Mouse (Mus musculus): ENCODE results near the gene Ptk7. TPM values are rescaled to one million over a fixed set of nuclear protein-coding genes. Genes with fewer than 3 reads are reported as not detected.

Ptk7 gene
- total and polyA plus RNA-seq, 2 experiments from 2014 or later: 19.7 to 56.6 TPM

DNA sequence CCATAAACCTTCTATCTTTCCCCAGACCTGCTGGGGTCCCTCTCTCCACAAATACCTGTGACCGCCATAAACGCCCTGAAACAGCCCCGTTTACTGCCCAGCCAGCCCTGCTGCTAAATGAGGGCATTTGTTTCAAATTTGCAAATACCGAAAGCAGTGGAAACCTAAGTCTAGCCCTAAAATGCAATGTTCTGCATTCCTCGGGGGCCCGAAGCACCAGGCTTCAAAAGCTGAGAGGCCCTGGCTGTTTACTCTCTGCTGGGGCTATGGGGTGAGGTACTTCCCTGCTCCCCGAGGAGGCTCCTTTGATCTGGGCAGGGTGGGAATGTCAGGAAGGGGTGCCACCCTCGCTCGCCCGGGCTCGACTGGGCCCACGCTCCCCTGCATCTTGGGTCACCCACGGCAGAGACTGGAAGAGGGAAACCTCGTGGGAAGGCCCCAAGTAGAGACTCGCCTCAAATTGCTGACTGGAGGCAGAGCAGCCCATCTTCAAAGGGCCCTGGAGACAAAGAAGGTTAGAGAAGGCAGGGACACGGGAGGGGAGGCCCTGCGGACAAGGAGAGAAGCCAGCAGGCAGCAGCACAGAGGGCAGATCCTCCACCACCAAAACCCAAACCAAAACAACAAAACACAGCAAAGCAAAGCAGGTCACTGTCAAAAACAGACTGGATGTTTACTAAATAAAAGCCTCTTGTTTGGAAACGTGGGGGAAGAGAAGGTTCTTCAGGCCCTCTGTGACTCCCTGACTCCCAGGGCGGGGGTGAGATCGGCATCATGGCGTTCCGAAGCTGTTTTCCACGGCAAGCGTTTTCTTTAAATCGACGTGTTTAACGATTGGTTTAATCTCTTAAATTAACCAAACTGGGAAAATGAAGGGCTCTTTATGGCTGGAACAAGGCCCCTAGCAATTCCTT is 10.3 kb downstream of the Ptk7 start:
- Histone ChIP-seq H3K36me3 (ENCODE audit: insufficient read depth) (no peaks in the 10 kb centered on the region), H3K27ac (ENCODE audit: low read depth, low read length) (peak overlapping the region; percentile 64; the same call in 1 of the 2 replicates), H3K9me3 (ENCODE audit: low read length) (no peaks in the 10 kb centered on the region), H3K27me3 (ENCODE audit: insufficient read depth, low read length) (no peaks in the 10 kb centered on the region), H3K4me1 (ENCODE audit: insufficient read depth) (peaks cover 36% of the 10 kb centered on the region), H3K4me3 (ENCODE audit: low read depth, low read length) (no peak overlapping the region), H3K4me2 (ENCODE audit: low read depth) (peak overlapping the region; percentile 16; the same call in 1 of the 2 replicates), H3K9ac (peak overlapping the region; percentile 39)
- ATAC-seq: peak; percentile 23; the same call in 1 of the 2 replicates
- WGBS: 12% methylated on average over 27 of the region's 27 CpGs
- TF ChIP-seq CTCF (IDR thresholded peaks at IDR 0.05; ENCODE audit: low read depth): no peak
- no peak for DNase-seq

DNA sequence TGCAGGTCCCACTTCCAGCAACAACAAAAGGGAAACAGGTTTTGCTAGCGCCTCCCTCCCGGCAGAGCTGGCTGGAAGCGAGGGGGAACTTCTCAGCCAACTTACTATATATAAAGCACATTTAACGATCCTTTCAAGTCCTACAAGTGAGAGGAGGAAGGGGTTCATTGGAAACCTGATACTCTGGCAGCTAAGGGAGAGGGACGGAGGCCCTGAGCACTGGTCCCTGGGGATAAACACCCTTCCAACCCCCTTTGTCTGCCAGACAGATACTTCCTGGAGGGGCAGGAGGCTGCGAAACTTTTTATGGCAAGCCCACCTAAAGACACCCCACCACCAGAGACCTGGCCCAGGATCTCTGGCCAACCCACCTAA is 10.9 kb downstream of the Ptk7 start:
- Histone ChIP-seq H3K4me3 (ENCODE audit: low read depth, low read length) (no peak overlapping the region), H3K9me3 (ENCODE audit: low read length) (no peaks in the 10 kb centered on the region), H3K9ac (peak overlapping the region; percentile 39; the same call in 1 of the 2 replicates), H3K4me1 (ENCODE audit: insufficient read depth) (peaks cover 30% of the 10 kb centered on the region), H3K27ac (ENCODE audit: low read depth, low read length) (peak overlapping the region; percentile 64; the same call in 1 of the 2 replicates), H3K27me3 (ENCODE audit: insufficient read depth, low read length) (no peaks in the 10 kb centered on the region), H3K36me3 (ENCODE audit: insufficient read depth) (no peaks in the 10 kb centered on the region), H3K4me2 (ENCODE audit: low read depth) (peak overlapping the region; percentile 16; the same call in 1 of the 2 replicates)
- no peak for TF ChIP-seq CTCF (IDR thresholded peaks at IDR 0.05; ENCODE audit: low read depth)
- ATAC-seq (no peak), DNase-seq (no peak)
- 12% methylated on average over 6 of the region's 6 CpGs for WGBS

DNA sequence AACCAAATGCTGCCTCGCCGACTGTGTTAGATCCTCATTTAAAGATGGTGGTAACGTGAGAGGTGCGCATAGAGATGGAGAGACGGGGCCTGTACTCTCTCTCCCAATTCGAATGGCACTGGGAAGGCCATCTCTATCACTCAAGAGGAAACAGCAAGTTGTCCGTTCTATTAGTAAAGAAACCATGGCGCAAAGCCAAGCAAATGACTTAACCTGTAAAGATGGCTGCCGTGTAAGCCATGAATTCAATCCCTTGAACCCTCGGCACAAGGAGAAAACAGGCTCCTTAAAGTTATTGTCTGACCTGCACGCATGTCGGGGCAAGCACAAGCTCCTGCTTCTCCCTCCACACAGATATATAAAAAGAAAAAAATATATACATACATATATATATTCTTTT is 11.5 kb downstream of the Ptk7 start:
- H3K4me1 ChIP-seq (ENCODE audit: insufficient read depth): peaks cover 30% of the 10 kb centered on the region

DNA sequence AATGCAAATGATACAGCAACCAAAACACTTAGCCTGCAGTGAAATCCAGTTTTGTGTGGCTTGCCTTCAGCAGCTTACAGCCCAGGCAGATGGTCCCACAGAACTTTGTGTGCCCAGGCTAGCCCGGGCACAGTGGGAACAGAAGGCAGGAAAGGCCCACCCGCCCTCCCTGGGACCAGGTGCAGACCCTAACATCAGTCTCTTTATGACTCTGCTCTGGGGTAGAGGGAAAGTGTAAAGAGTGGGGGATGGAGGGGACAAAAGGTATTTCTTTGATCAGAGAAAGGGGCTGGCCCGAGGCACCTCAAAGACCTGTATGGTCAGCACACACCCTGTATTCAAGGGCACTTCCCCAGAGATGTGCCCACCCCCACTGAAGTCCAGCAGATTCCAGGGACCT is 16.1 kb downstream of the Ptk7 start:
- no peak overlapping the region for H3K4me2 ChIP-seq (ENCODE audit: low read depth)

More for the DNA sequence above, 11.5 kb downstream of the Ptk7 start:
- Histone ChIP-seq H3K36me3 (ENCODE audit: insufficient read depth) (no peaks in the 10 kb centered on the region), H3K27me3 (ENCODE audit: insufficient read depth, low read length) (no peaks in the 10 kb centered on the region), H3K9ac (no peak overlapping the region), H3K9me3 (ENCODE audit: low read length) (no peaks in the 10 kb centered on the region), H3K27ac (ENCODE audit: low read depth, low read length) (no peak overlapping the region), H3K4me3 (ENCODE audit: low read depth, low read length) (no peak overlapping the region), H3K4me2 (ENCODE audit: low read depth) (peak overlapping the region; percentile 16; the same call in 1 of the 2 replicates)
- 57% methylated on average over 12 of the region's 12 CpGs for WGBS
- no peak for TF ChIP-seq CTCF (IDR thresholded peaks at IDR 0.05; ENCODE audit: low read depth)
- ATAC-seq (no peak), DNase-seq (no peak)

DNA sequence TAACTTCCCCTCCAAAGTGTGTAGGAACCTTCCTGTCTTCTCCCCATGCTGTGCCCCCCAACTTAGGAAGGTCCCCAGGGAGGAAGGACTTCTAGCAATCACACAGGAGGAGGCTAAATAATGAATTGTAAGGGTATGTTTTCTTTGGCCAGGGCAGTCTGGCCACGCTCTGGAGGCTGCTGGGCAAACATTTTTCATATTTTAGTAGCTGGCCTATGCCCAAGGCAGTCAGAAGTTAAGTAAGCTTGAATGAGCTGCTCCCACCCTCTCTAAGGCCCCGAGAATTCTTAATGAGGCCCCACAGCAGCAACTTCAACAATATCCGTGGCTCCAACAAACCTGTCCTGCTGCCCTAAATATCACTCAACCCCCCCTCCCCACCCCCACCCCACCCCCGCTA is 16.5 kb downstream of the Ptk7 start:
- H3K36me3 ChIP-seq (ENCODE audit: insufficient read depth): peaks cover 2% of the 10 kb centered on the region; the same call in 1 of the 2 replicates
- no peak for DNase-seq
- H3K4me1 ChIP-seq (ENCODE audit: insufficient read depth): peaks cover 2% of the 10 kb centered on the region
- H3K27me3 ChIP-seq (ENCODE audit: insufficient read depth, low read length): no peaks in the 10 kb centered on the region
- H3K27ac ChIP-seq (ENCODE audit: low read depth, low read length): no peak overlapping the region
- no peak for ATAC-seq
- no peaks in the 10 kb centered on the region for H3K9me3 ChIP-seq (ENCODE audit: low read length)
- H3K4me2 ChIP-seq (ENCODE audit: low read depth): no peak overlapping the region
- TF ChIP-seq CTCF (IDR thresholded peaks at IDR 0.05; ENCODE audit: low read depth): no peak
- no peak overlapping the region for H3K4me3 ChIP-seq (ENCODE audit: low read depth, low read length)
- WGBS: 14% methylated on average over 4 of the region's 4 CpGs
- no peak overlapping the region for H3K9ac ChIP-seq

More for the DNA sequence above, 16.1 kb downstream of the Ptk7 start:
- Histone ChIP-seq H3K27me3 (ENCODE audit: insufficient read depth, low read length) (no peaks in the 10 kb centered on the region), H3K27ac (ENCODE audit: low read depth, low read length) (no peak overlapping the region), H3K4me1 (ENCODE audit: insufficient read depth) (peaks cover 6% of the 10 kb centered on the region), H3K9me3 (ENCODE audit: low read length) (no peaks in the 10 kb centered on the region), H3K9ac (no peak overlapping the region), H3K36me3 (ENCODE audit: insufficient read depth) (peaks cover 2% of the 10 kb centered on the region; the same call in 1 of the 2 replicates), H3K4me3 (ENCODE audit: low read depth, low read length) (no peak overlapping the region)
- WGBS: 39% methylated on average over 3 of the region's 3 CpGs
- no peak for TF ChIP-seq CTCF (IDR thresholded peaks at IDR 0.05; ENCODE audit: low read depth)
- DNase-seq: no peak
- ATAC-seq: no peak

DNA sequence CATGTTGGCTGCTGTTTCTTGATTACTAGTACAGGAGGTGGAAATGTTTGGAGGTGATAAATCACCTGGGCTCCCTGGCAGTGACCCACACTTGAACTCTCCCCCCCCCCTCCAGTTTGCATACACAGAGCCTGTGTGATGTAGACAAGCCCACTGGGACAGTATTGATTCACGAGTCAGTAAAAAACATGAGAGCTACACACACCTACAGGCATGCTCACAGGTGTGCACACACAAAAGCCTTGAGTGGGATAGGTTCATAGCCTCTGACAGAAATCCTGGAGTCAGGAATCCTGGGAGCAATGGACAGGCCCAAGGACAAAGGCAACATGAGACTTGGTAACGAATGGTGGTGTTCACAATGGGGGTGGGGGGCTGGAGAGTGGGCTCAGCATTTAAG is 17.1 kb downstream of the Ptk7 start:
- 49% methylated on average over 2 of the region's 2 CpGs for WGBS
- peaks cover 2% of the 10 kb centered on the region; the same call in 1 of the 2 replicates for H3K36me3 ChIP-seq (ENCODE audit: insufficient read depth)
- no peaks in the 10 kb centered on the region for H3K4me1 ChIP-seq (ENCODE audit: insufficient read depth)
- no peak overlapping the region for H3K4me3 ChIP-seq (ENCODE audit: low read depth, low read length)
- H3K9ac ChIP-seq: no peak overlapping the region
- no peak for TF ChIP-seq CTCF (IDR thresholded peaks at IDR 0.05; ENCODE audit: low read depth)
- H3K9me3 ChIP-seq (ENCODE audit: low read length): no peaks in the 10 kb centered on the region
- H3K4me2 ChIP-seq (ENCODE audit: low read depth): no peak overlapping the region
- H3K27ac ChIP-seq (ENCODE audit: low read depth, low read length): no peak overlapping the region
- no peak for DNase-seq
- no peak for ATAC-seq
- no peaks in the 10 kb centered on the region for H3K27me3 ChIP-seq (ENCODE audit: insufficient read depth, low read length)

DNA sequence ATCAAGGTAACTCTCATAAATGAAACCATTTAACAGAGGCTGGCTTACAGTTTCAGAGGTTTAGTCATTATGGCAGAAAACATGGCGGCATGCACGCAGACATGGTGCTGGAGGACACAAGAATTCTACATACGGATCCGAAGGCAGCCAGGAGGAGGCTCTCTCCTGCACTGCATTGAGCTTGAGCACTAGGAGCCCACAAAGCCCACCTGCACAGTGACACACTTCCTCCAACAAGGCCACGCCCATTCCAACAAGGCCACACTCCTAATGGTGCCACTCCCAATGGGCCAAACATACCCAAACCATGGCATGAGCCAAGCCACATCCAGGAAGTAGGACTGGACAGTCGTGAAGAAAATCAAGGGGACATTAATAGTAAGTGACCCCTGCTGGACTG is 18.0 kb downstream of the Ptk7 start:
- H3K9me3 ChIP-seq (ENCODE audit: low read length): no peaks in the 10 kb centered on the region
- WGBS: 95% methylated on average over 6 of the region's 6 CpGs
- H3K36me3 ChIP-seq (ENCODE audit: insufficient read depth): peaks cover 2% of the 10 kb centered on the region; the same call in 1 of the 2 replicates
- no peak for DNase-seq
- H3K4me1 ChIP-seq (ENCODE audit: insufficient read depth): no peaks in the 10 kb centered on the region
- no peak overlapping the region for H3K27ac ChIP-seq (ENCODE audit: low read depth, low read length)
- no peaks in the 10 kb centered on the region for H3K27me3 ChIP-seq (ENCODE audit: insufficient read depth, low read length)
- H3K4me3 ChIP-seq (ENCODE audit: low read depth, low read length): no peak overlapping the region
- ATAC-seq: no peak
- H3K9ac ChIP-seq: no peak overlapping the region
- no peak overlapping the region for H3K4me2 ChIP-seq (ENCODE audit: low read depth)
- TF ChIP-seq CTCF (IDR thresholded peaks at IDR 0.05; ENCODE audit: low read depth): no peak

All from forebrain, postnatal 0 days (tissue).